Mouse (Mus musculus): ENCODE data around the gene Asic2.

DNA sequence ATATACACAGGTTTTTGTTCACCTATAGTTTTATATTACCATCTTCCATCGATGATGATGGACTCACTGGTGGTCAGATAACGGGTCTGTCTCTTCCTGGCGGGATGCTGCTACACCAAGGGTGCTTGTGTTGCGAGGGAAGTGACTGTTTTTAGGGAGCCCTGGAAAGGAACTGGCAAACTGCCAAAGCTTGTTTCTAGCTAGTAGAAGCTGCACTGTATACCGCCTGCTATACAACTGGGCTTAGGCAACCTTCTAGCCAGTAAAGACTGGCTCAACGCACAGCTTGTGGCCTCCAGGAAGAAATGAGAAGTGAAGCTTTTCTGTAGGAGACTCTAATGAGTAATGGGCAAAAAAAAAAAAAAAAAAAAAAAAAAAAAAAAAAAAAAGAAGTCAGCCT, 1012.3 kb downstream of the Asic2 start:
- TF ChIP-seq TAL1 (IDR thresholded peaks at IDR 0.05; ENCODE audit: low read length) (no peak), GATA1 (IDR thresholded peaks at IDR 0.05; ENCODE audit: low read length) (no peak)
